Mouse (Mus musculus): ENCODE measurements around the gene Rab13.

DNA sequence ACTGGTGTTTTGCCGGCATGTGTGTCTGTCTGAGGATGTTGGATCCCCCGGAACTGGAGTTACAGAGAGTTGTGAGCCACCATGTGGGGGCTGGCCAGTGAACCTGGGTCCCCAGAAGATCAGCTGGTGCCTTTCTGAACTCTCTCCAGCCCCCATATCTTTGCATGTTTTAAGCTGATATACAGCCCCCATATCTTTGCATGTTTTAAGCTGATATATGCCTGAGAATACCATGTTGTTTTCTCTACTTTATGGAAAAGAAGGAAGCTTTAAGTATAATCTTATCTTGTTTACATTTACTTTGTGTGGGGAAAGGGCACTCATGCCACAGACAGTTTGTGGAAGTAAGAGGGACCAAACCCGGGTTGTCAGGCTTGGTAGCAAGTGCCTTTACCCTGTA is 33.9 kb upstream of the Rab13 start:
- TF ChIP-seq POLR2A (IDR thresholded peaks at IDR 0.05; ENCODE audit: low read depth, low read length), result no peak
- TF ChIP-seq CTCF (conservative IDR thresholded peaks at IDR 0.05; ENCODE audit: insufficient read depth, insufficient read length, low read depth, low read length), result no peak

All from kidney, adult 2 months (tissue).